Mouse (Mus musculus): ENCODE results near the gene Pnlip.

- TF ChIP-seq EP300 (optimal IDR thresholded peaks at IDR 0.05), result no peak
- TF ChIP-seq CTCF (IDR thresholded peaks at IDR 0.05; ENCODE audit: low read depth), result no peak
Measured at GRCm38 (mm10) chr19:58652198-58652597, at the start of gene Pnlip.

All from stomach, postnatal 0 days (tissue).